Mouse (Mus musculus): ENCODE data around the gene Kyat1. TPM values are rescaled to one million over a fixed set of nuclear protein-coding genes. Genes with fewer than 3 reads are reported as not detected.

Kyat1 gene
- polyA plus RNA-seq (2021; fragmentation: Nextera tagmentation), result 6.5 and 7.9 TPM in 2 replicates
- long read RNA-seq, experiment 1, transcript Kyat1-206 (14 exons, 2,026 nt), result minor isoform, 6 of 42 reads
- long read RNA-seq, experiment 1, transcript Kyat1-201 (13 exons, 1,876 nt), result major isoform, 16 of 42 reads
- long read RNA-seq, experiment 1, partial matches to known transcripts, result 2 of 42 reads
- long read RNA-seq, experiment 1, other reads (novel, unspliced or antisense), result 18 of 42 reads
- long read RNA-seq, experiment 2, partial matches to known transcripts, result 2 of 4 reads
- long read RNA-seq, experiment 2, other reads (novel, unspliced or antisense), result 0 of 4 reads

DNA sequence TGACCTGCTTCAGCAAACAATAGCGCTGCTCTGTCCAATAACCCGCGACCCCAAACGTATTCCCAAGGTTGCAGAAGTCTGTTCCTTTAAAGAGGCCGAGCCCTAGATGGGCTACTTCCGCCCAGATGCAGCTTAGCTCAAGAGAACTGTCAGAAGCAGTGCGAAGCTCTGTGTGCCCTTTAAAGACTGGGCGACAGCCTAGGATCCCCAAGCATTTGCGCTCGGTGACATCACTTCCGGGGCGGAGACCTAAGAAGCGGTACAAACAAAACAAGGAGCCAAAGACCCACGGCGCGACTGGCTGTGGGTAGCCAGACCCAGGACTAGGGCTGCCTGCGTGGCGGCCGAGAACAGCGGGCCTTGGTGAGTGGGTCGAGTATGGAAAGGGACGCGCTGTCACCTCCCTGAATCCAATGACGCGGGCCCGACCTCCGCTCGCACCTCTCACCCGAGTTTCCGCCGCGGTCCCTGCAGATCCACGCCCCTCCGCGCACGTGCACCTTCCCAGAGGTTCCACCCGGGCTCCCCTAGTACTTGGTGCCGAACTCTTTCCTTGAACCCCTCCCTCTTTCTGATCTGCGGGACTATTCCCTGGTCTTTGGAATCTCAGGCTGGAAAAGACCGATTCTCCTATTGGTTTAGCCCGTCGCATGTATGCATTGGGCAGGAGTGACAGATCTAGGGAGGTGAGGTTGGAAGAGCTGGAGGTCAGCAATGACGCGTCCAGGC lies at the start of gene Kyat1:
Gene Kyat1, minus strand, starts transcription at position 219 of the 729 bp plus-strand sequence.

DNA sequence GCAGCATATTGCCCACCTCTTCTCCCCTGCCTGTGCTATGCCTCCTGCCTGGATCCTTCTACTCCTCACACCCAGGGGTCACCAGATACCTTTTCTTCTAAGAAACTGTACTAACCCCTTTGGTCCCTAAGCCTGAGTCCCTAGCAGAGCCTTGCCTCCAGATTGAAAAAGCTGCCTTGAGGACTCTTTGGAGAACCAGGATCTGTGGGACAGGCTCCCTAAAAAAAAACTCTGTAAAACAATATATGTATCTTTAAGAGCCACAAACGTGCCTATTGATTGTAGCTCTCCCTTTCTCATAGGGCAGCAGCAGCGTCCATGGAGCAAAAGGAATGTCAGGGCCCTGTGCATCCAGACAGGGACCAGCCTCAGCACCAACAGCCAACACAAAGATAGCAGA lies 34.6 kb upstream of the Kyat1 start, which contains the start of gene Gm28035:
Gene Gm28035, plus strand, starts transcription at position 301 of the 400 bp plus-strand sequence.

DNA sequence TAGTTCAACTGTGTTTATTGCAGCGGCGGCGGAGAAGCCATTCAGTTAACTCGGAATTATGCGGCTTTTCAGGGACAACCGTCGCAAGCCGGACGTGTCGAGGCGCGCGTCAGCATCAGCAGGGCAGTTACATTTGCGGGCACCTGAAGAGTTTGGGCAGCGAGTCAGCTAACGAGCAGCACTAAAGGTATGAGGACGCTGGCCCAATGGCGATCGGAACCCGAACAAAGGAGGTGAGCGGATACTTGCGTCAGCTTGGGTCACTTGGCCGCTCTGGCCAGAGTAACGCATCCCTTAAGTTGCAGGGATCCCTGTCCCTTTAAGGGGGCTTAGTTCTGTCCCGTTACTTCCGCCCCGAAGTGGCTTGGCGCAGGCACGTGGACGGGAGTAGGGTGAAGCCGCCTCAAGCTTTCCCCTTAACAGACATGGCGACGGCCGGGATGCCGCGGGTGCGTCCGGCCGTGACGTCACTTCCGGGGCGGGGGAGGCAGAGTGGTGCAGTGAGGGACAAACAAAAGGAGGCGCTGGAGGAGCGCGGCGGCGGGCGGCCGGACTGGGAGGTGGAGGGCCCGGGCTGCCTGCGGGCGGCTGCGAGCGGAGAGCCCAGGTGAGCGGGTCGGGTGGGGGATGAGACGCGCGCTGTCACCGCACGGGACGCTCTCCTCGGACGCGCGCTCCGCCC lies 31.7 kb upstream of the Kyat1 start, which contains the start of gene Lrrc8a:
Gene Lrrc8a, plus strand, starts transcription at position 517 of the 682 bp plus-strand sequence.

DNA sequence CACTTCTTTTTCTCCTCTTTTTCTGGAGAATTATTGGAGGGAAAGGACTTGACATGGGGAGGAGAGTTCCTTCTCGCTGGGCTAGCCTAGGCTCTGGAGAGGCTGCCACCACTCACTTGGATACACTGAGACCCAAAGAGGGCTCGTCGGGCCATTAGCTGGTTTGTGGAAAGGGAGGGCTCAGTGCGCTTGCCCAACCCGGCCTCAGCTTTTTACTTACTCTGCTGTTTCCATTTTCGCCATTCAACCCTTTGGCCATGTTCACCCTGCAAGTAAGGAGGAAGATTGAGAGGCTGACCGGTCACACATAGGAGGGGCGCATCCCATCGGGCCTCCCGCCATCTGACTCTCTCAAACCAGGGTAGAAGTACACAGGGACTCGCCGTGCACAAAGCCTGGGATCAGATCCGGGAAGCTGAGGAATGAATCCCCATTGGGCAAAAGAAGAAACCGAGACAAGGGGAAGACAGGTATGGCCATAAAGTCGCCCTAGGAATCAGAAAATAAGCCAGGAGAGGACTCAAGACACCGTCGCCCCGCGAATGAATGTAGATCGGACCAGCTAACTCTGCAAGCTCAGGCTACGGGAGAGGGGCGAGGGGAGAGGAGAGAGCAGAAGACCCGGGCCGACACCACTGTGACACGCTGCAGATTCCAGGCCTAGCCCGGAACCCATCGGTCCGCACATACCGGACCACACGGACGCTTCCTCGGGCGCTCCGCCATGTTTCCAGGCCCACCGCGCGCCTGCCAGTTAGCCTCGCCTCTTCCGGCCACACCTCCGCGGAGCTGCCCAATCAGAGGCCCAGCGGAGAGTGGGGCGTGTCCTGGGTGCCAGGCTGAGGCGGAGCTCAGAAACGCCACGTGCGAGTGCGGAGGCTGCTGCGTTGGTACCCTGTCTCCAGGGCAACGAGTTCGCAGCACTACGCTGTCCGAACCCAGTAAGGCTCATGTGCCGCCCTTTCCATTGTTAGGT lies 27.7 kb downstream of the Kyat1 start, which contains the start of gene Spout1:
Gene Spout1, minus strand, starts transcription at position 760 of the 976 bp plus-strand sequence.

DNA sequence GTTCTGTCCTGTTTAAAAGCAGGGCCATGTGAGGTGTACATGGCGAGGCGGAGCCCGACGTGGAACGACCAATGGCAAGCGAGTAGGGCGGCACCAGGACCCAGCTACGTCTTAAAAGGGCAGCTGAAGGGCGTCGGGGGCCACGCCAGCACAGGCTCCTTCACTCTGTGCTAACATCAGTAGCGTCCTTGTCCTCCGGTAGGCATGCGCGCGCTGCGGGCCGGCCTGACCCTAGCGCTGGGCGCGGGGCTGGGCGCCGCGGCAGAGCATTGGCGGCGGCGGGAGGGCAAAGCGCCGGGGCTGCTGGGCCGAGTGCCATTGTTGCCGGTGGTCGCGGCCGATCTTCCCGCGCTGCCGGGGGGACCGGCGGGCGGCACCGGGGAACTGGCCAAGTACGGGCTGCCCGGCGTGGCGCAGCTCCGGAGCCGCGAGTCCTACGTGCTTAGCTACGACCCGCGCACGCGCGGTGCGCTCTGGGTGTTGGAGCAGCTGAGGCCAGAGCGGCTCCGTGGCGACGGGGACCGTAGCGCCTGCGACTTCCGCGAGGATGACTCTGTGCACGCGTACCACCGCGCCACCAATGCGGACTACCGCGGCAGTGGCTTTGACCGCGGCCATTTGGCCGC lies 34.2 kb downstream of the Kyat1 start, which contains the start of gene Endog:
Gene Endog, plus strand, starts transcription at position 123 of the 626 bp plus-strand sequence.

Other genes with a start within 250 kb of the Kyat1 start
- 113 and 146 TPM in 2 replicates for gene Sptan1, start 240.3 kb downstream of the Kyat1 start, polyA plus RNA-seq (2021; fragmentation: Nextera tagmentation)
- 38.6 and 50.8 TPM in 2 replicates for gene Wdr34, start 157.0 kb downstream of the Kyat1 start, polyA plus RNA-seq (2021; fragmentation: Nextera tagmentation)
- 171 and 208 TPM in 2 replicates for gene Set, start 148.5 kb downstream of the Kyat1 start, polyA plus RNA-seq (2021; fragmentation: Nextera tagmentation)
- 0.41 and 0.72 TPM in 2 replicates for gene Pkn3, start 128.2 kb downstream of the Kyat1 start, polyA plus RNA-seq (2021; fragmentation: Nextera tagmentation)
- 18.0 and 20.6 TPM in 2 replicates for gene Zdhhc12, start 112.2 kb downstream of the Kyat1 start, polyA plus RNA-seq (2021; fragmentation: Nextera tagmentation)
- 13.9 and 19.7 TPM in 2 replicates for gene Zer1, start 81.3 kb downstream of the Kyat1 start, polyA plus RNA-seq (2021; fragmentation: Nextera tagmentation)
- 18.8 and 21.8 TPM in 2 replicates for gene Tbc1d13, start 72.1 kb downstream of the Kyat1 start, polyA plus RNA-seq (2021; fragmentation: Nextera tagmentation)
- gene Endog, start 34.4 kb downstream of the Kyat1 start, polyA plus RNA-seq (2021; fragmentation: Nextera tagmentation), result 14.1 and 47.6 TPM in 2 replicates
- 27.2 and 33.7 TPM in 2 replicates for gene Spout1, start 27.4 kb downstream of the Kyat1 start, polyA plus RNA-seq (2021; fragmentation: Nextera tagmentation)
- gene Lrrc8a, start 31.9 kb upstream of the Kyat1 start, polyA plus RNA-seq (2021; fragmentation: Nextera tagmentation), result 41.0 and 44.2 TPM in 2 replicates
- gene Gm28035, start 34.7 kb upstream of the Kyat1 start, polyA plus RNA-seq (2021; fragmentation: Nextera tagmentation), result 0.04 and 0.09 TPM in 2 replicates
- gene Phyhd1, start 60.4 kb upstream of the Kyat1 start, polyA plus RNA-seq (2021; fragmentation: Nextera tagmentation), result 10.2 and 14.2 TPM in 2 replicates
- not detected in 2 replicates for gene Gm28038, start 75.2 kb upstream of the Kyat1 start, polyA plus RNA-seq (2021; fragmentation: Nextera tagmentation)
- gene Dolk, start 80.5 kb upstream of the Kyat1 start, polyA plus RNA-seq (2021; fragmentation: Nextera tagmentation), result 26.3 and 30.3 TPM in 2 replicates
- gene Nup188, start 80.5 kb upstream of the Kyat1 start, polyA plus RNA-seq (2021; fragmentation: Nextera tagmentation), result 6.7 and 8.8 TPM in 2 replicates
- 217 and 227 TPM in 2 replicates for gene Sh3glb2, start 153.5 kb upstream of the Kyat1 start, polyA plus RNA-seq (2021; fragmentation: Nextera tagmentation)
- 26.9 and 27.7 TPM in 2 replicates for gene Miga2, start 158.4 kb upstream of the Kyat1 start, polyA plus RNA-seq (2021; fragmentation: Nextera tagmentation)
- 17.6 and 18.3 TPM in 2 replicates for gene Dolpp1, start 186.4 kb upstream of the Kyat1 start, polyA plus RNA-seq (2021; fragmentation: Nextera tagmentation)
- gene Crat, start 210.0 kb upstream of the Kyat1 start, polyA plus RNA-seq (2021; fragmentation: Nextera tagmentation), result 25.7 and 29.0 TPM in 2 replicates
- 124 and 158 TPM in 2 replicates for gene Ptpa, start 210.2 kb upstream of the Kyat1 start, polyA plus RNA-seq (2021; fragmentation: Nextera tagmentation)

Data from left cerebral cortex, adult 6 months (tissue).